Mouse (Mus musculus): ENCODE results near the gene Cyp2j9. TPM values are rescaled to one million over a fixed set of nuclear protein-coding genes. Genes with fewer than 3 reads are reported as not detected.

Gene Cyp2j9
- polyA plus RNA-seq, 1 experiment from 2014 or later, result 0.87 TPM

- H3K9me3 ChIP-seq (replicated peaks), result no peaks in the 10 kb centered on the region
- H3K36me3 ChIP-seq, result no peaks in the 10 kb centered on the region
- peak within 1 kb of the TSS; percentile 61 for H3K4me3 ChIP-seq
- no peaks in the 10 kb centered on the region for H3K27me3 ChIP-seq
- peak; percentile 89 for ATAC-seq (replicated peaks; ENCODE audit: insufficient number of reproducible peaks, insufficient read depth, low FRiP score, low read depth)
- H3K4me1 ChIP-seq (replicated peaks), result peaks cover 4% of the 10 kb centered on the region; the same call in 1 of the 2 replicates
- WGBS, result 2% methylated on average over 16 of the region's 16 CpGs
- H3K9ac ChIP-seq, result peak within 1 kb of the TSS; percentile 65
- H3K27ac ChIP-seq, result peak within 1 kb of the TSS; percentile 56
- peak within 1 kb of the TSS; percentile 73 for H3K4me2 ChIP-seq
Observed at GRCm38 (mm10) chr4:96553133-96553819, 38.1 kb downstream of the Cyp2j9 start, which contains the start of gene Cyp2j6. Cyp2j6 (minus strand) TSS chr4:96553661.

GRCm38 (mm10) chr4:96551619-96552018 lies 39.8 kb downstream of the Cyp2j9 start:
- H3K9ac ChIP-seq, result no peak overlapping the region
- H3K36me3 ChIP-seq, result no peaks in the 10 kb centered on the region
- no peak overlapping the region for H3K4me3 ChIP-seq
- H3K9me3 ChIP-seq (replicated peaks), result no peaks in the 10 kb centered on the region
- H3K27me3 ChIP-seq, result no peaks in the 10 kb centered on the region
- H3K27ac ChIP-seq, result no peak overlapping the region
- ATAC-seq (replicated peaks; ENCODE audit: insufficient number of reproducible peaks, insufficient read depth, low FRiP score, low read depth), result no peak
- 74% methylated on average over 3 of the region's 3 CpGs for WGBS
- peaks cover 4% of the 10 kb centered on the region; the same call in 1 of the 2 replicates for H3K4me1 ChIP-seq (replicated peaks)
- H3K4me2 ChIP-seq, result peak overlapping the region; percentile 2; the same call in 1 of the 2 replicates

- no peak overlapping the region for H3K4me2 ChIP-seq
- no peak overlapping the region for H3K27ac ChIP-seq
- H3K27me3 ChIP-seq, result no peaks in the 10 kb centered on the region
- no peak overlapping the region for H3K4me3 ChIP-seq
- H3K9ac ChIP-seq, result no peak overlapping the region
- H3K9me3 ChIP-seq (replicated peaks), result no peaks in the 10 kb centered on the region
- no peaks in the 10 kb centered on the region for H3K4me1 ChIP-seq (replicated peaks)
- ATAC-seq (replicated peaks; ENCODE audit: insufficient number of reproducible peaks, insufficient read depth, low FRiP score, low read depth), result no peak
- 58% methylated on average over 1 of the region's 1 CpGs for WGBS
- no peaks in the 10 kb centered on the region for H3K36me3 ChIP-seq
Observed at GRCm38 (mm10) chr4:96545976-96546375, 45.4 kb downstream of the Cyp2j9 start.

GRCm38 (mm10) chr4:96525772-96526171 lies 65.6 kb downstream of the Cyp2j9 start:
- WGBS, result 16% methylated on average over 1 of the region's 1 CpGs
- Histone ChIP-seq H3K4me3 (no peak overlapping the region), H3K9ac (no peak overlapping the region), H3K4me1 (replicated peaks) (no peaks in the 10 kb centered on the region), H3K9me3 (replicated peaks) (no peaks in the 10 kb centered on the region), H3K36me3 (0 out of 2 replicates have a peak, but pooled peaks cover 2% of the 10 kb centered on the region), H3K27ac (no peak overlapping the region), H3K27me3 (no peaks in the 10 kb centered on the region), H3K4me2 (no peak overlapping the region)
- no peak for ATAC-seq (replicated peaks; ENCODE audit: insufficient number of reproducible peaks, insufficient read depth, low FRiP score, low read depth)

- Histone ChIP-seq H3K27ac (no peak overlapping the region), H3K9ac (no peak overlapping the region), H3K4me2 (no peak overlapping the region), H3K4me3 (no peak overlapping the region), H3K4me1 (replicated peaks) (no peaks in the 10 kb centered on the region), H3K9me3 (replicated peaks) (no peaks in the 10 kb centered on the region; the same call in 1 of the 2 replicates), H3K27me3 (no peaks in the 10 kb centered on the region), H3K36me3 (0 out of 2 replicates have a peak, but pooled peaks cover 2% of the 10 kb centered on the region)
- 76% methylated on average over 2 of the region's 2 CpGs for WGBS
- no peak for ATAC-seq (replicated peaks; ENCODE audit: insufficient number of reproducible peaks, insufficient read depth, low FRiP score, low read depth)
Observed at GRCm38 (mm10) chr4:96522256-96522655, 69.1 kb downstream of the Cyp2j9 start.

Other genes with a start within 250 kb of the Cyp2j9 start
- gene Cyp2j11, start 242.9 kb downstream of the Cyp2j9 start, polyA plus RNA-seq (2015; fragmentation: Nextera tagmentation; extraction: Ambion mirVana), result not detected in 2 replicates
- 0.09 TPM in 1 of 2 replicates, not detected in the other for gene Cyp2j8, start 84.2 kb downstream of the Cyp2j9 start, polyA plus RNA-seq (2015; fragmentation: Nextera tagmentation; extraction: Ambion mirVana)
- gene Cyp2j6, start 37.9 kb downstream of the Cyp2j9 start, polyA plus RNA-seq (2015; fragmentation: Nextera tagmentation; extraction: Ambion mirVana), result 4.4 and 5.1 TPM in 2 replicates
- gene Cyp2j5, start 72.6 kb upstream of the Cyp2j9 start, polyA plus RNA-seq (2015; fragmentation: Nextera tagmentation; extraction: Ambion mirVana), result not detected in 2 replicates
- not detected in 2 replicates for gene Gm12695, start 193.6 kb upstream of the Cyp2j9 start, polyA plus RNA-seq (2015; fragmentation: Nextera tagmentation; extraction: Ambion mirVana)

Data from heart, embryonic 15.5 days (tissue).